Mouse (Mus musculus): ENCODE data around the gene Slc40a1. TPM values are rescaled to one million over a fixed set of nuclear protein-coding genes. Genes with fewer than 3 reads are reported as not detected.

Slc40a1 gene
- total and polyA plus RNA-seq, 3 experiments = not detected

- dilution Hi-C loops (cut with MboI; ENCODE audit: extremely low pct_ligation_motif_present, extremely low pct_unique_long_range_greater_than_20kb, low sequenced_read_pairs) = no loop called here
- in situ Hi-C loops (cut with MboI; ENCODE audit: low pct_ligation_motif_present, low pct_unique_long_range_greater_than_20kb, low sequenced_read_pairs) = no loop called here
- no peak for DNase-seq (ENCODE audit: extremely low read depth)
- H3K27ac ChIP-seq (ENCODE audit: insufficient read depth, low read depth) = no peak overlapping the region
- no peak overlapping the region for H3K4me2 ChIP-seq (ENCODE audit: insufficient read depth, low read depth, poor library complexity, severe bottlenecking)
- H3K79me2 ChIP-seq (replicated peaks; ENCODE audit: control insufficient read depth, extremely low read depth, insufficient read depth, poor library complexity, severe bottlenecking) = no peaks in the 10 kb centered on the region
- H3K9me3 ChIP-seq (replicated peaks; ENCODE audit: low read length) = peaks cover 2% of the 10 kb centered on the region
- no peaks in the 10 kb centered on the region for H3K27me3 ChIP-seq (replicated peaks)
- no peaks in the 10 kb centered on the region for H3K36me3 ChIP-seq (replicated peaks in 1 of 2; ENCODE audit: control insufficient read depth in 1 of 2, insufficient read depth in 1 of 2, low read length in 1 of 2)
- H3K4me3 ChIP-seq (replicated peaks in 1 of 3; ENCODE audit: low read depth in 2 of 3, low read length in 2 of 3, poor library complexity in 1 of 3) = no peak overlapping the region
- H3K4me1 ChIP-seq (ENCODE audit: control insufficient read depth in 1 of 2, insufficient read depth in 2 of 2) = peaks cover 0 to 45% of the 10 kb centered on the region in 2 experiments; a peak in 2 of 4 replicates
- no peak overlapping the region for H3K9ac ChIP-seq (ENCODE audit: insufficient read depth, low read depth)
- TF ChIP-seq RAD21 (IDR thresholded peaks at IDR 0.05; ENCODE audit: low read depth, low read length) (no peak), ELF1 (IDR thresholded peaks at IDR 0.05; ENCODE audit: low read depth, low read length) (no peak), USF1 (IDR thresholded peaks at IDR 0.05; ENCODE audit: low read depth, low read length) (no peak), BHLHE40 (IDR thresholded peaks at IDR 0.05; ENCODE audit: low read depth, low read length) (no peak), EP300 (IDR thresholded peaks at IDR 0.05; ENCODE audit: low read length) (no peak), MAFK (IDR thresholded peaks at IDR 0.05; ENCODE audit: insufficient replicate concordance, low read length) (no peak), SIN3A (IDR thresholded peaks at IDR 0.05; ENCODE audit: low read length) (no peak), MYC (IDR thresholded peaks at IDR 0.05; ENCODE audit: low read depth, low read length) (no peak), ETS1 (conservative IDR thresholded peaks at IDR 0.05; ENCODE audit: low read depth, low read length) (no peak), CHD2 (IDR thresholded peaks at IDR 0.05; ENCODE audit: low read length) (no peak), JUND (conservative IDR thresholded peaks at IDR 0.05; ENCODE audit: low read depth, low read length) (no peak), ZMIZ1 (IDR thresholded peaks at IDR 0.05; ENCODE audit: low read depth, low read length) (no peak), ZNF384 (IDR thresholded peaks at IDR 0.05; ENCODE audit: low read depth, low read length) (no peak), USF2 (conservative IDR thresholded peaks at IDR 0.05; ENCODE audit: low read depth, low read length) (no peak), MAX (IDR thresholded peaks at IDR 0.05; ENCODE audit: low read length) (no peak), ZC3H11A (IDR thresholded peaks at IDR 0.05; ENCODE audit: low read depth, low read length) (no peak), SMC3 (IDR thresholded peaks at IDR 0.05; ENCODE audit: low read depth, low read length) (no peak)
These were observed 61.7 kb downstream of the Slc40a1 start for GRCm38 (mm10) chr1:45864564-45865014.

DNA sequence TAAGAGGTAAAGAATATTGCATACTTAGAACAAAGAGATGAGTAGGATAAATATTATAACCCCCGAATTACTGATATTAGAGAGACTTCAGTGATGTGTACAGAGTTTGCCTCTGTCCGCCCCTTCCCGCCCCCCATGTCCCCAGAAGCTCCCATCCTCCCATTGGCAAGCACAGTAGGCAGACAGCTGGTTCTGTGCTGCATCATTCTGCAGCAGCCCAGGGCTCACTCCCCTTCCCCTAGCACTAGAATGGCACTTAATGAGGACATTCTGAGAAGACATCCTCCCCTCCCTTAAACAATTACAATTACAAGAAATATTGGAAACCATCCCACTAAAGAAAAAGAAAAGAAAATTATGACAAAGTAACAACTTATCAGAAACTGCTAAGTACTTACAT lies 62.7 kb downstream of the Slc40a1 start:
- no peak overlapping the region for H3K4me3 ChIP-seq (replicated peaks in 1 of 3; ENCODE audit: low read depth in 2 of 3, low read length in 2 of 3, poor library complexity in 1 of 3)
- TF ChIP-seq SMC3 (IDR thresholded peaks at IDR 0.05; ENCODE audit: low read depth, low read length) (no peak), SIN3A (IDR thresholded peaks at IDR 0.05; ENCODE audit: low read length) (no peak), PAX5 (IDR thresholded peaks at IDR 0.05; ENCODE audit: low read length) (no peak), ETS1 (conservative IDR thresholded peaks at IDR 0.05; ENCODE audit: low read depth, low read length) (no peak), HCFC1 (IDR thresholded peaks at IDR 0.05; ENCODE audit: low read depth, low read length) (no peak), CHD1 (IDR thresholded peaks at IDR 0.05; ENCODE audit: low read depth, low read length) (no peak), ZNF384 (IDR thresholded peaks at IDR 0.05; ENCODE audit: low read depth, low read length) (no peak), KAT2A (IDR thresholded peaks at IDR 0.05; ENCODE audit: insufficient replicate concordance, low read length) (no peak), POLR2A (IDR thresholded peaks at IDR 0.05; ENCODE audit: low read depth, low read length) (no peak), NELFE (IDR thresholded peaks at IDR 0.05; ENCODE audit: low read depth, low read length) (no peak), BHLHE40 (IDR thresholded peaks at IDR 0.05; ENCODE audit: low read depth, low read length) (no peak), MAFK (IDR thresholded peaks at IDR 0.05; ENCODE audit: insufficient replicate concordance, low read length) (no peak)
- H3K9me3 ChIP-seq (replicated peaks; ENCODE audit: low read length) = peaks cover 2% of the 10 kb centered on the region
- H3K36me3 ChIP-seq (replicated peaks in 1 of 2; ENCODE audit: control insufficient read depth in 1 of 2, insufficient read depth in 1 of 2, low read length in 1 of 2) = no peaks in the 10 kb centered on the region
- no peak overlapping the region for H3K27ac ChIP-seq (ENCODE audit: insufficient read depth, low read depth)
- in situ Hi-C loops (cut with MboI; ENCODE audit: low pct_ligation_motif_present, low pct_unique_long_range_greater_than_20kb, low sequenced_read_pairs) (no loop called here), dilution Hi-C loops (cut with MboI; ENCODE audit: extremely low pct_ligation_motif_present, extremely low pct_unique_long_range_greater_than_20kb, low sequenced_read_pairs) (no loop called here)
- H3K9ac ChIP-seq (ENCODE audit: insufficient read depth, low read depth) = no peak overlapping the region
- H3K4me1 ChIP-seq (ENCODE audit: control insufficient read depth in 1 of 2, insufficient read depth in 2 of 2) = peaks cover 0 to 37% of the 10 kb centered on the region in 2 experiments; a peak in 2 of 4 replicates
- no peak for DNase-seq (ENCODE audit: extremely low read depth)
- no peaks in the 10 kb centered on the region for H3K79me2 ChIP-seq (replicated peaks; ENCODE audit: control insufficient read depth, extremely low read depth, insufficient read depth, poor library complexity, severe bottlenecking)
- no peaks in the 10 kb centered on the region for H3K27me3 ChIP-seq (replicated peaks)
- no peak overlapping the region for H3K4me2 ChIP-seq (ENCODE audit: insufficient read depth, low read depth, poor library complexity, severe bottlenecking)

All from CH12.LX (cell line).